Mouse (Mus musculus) heart, adult 11 months (tissue): ENCODE data around the gene Msmo1.

Source experiments
- DNase-seq: peaks from one replicate; pipeline ENCODE4 v3.0.0; 2022

Gene Msmo1

DNA sequence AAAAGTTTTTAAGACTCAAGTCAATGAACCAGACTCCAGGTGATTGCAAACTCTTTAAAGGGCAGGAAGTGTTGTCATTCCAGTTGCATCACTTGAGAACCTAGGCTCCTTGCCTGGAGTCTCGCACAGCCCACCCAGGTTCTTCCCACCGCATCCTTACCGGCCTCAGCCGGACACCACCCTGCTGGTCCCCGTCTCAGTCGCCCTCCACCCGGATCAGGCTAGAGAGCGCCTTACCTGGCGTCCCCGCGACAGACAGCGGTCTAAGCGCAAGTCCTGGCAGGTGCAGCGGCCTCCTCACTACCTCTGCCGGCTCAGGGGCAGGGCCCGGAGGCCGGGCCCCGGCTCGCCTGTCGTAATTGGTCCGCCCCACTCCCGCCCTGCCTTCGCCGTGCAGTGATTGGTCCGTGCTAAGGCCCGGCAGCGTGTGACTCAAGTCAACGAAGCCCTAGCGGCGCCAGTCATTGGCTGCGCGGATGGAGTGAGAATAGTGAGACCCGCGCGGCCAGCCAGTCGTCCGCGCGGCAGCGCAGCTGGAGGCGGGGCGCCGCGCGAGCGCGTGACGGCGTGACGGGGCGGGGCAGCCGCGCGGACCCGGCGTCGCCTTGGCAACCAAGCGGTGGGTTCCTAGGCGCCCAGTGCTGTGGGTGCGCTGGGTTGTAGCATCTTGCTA, at the start of gene Msmo1:
Gene Msmo1 (minus strand): TSS at position 522 of the 673 bp plus-strand sequence.
- DNase-seq: peak; percentile 100

DNA sequence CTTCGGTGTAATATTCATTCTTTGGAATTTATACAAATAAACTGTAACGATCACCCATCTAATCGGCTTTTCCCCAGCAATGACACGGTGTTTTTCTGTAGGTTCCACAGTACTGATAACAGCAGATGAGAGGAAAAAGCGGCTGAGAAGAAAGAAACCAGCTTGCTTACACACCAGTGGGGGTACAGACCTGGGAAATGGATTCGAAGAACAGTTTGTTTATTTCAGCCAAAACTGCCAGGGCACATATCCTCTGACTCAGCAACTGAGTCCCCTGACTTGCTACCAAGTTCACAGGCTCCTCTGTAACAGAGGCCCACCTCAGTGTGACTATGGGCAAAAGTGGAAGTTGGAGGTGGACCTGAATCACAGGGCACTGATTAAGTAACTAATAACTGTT, 48.4 kb upstream of the Msmo1 start:
- peak; percentile 53 for DNase-seq

DNA sequence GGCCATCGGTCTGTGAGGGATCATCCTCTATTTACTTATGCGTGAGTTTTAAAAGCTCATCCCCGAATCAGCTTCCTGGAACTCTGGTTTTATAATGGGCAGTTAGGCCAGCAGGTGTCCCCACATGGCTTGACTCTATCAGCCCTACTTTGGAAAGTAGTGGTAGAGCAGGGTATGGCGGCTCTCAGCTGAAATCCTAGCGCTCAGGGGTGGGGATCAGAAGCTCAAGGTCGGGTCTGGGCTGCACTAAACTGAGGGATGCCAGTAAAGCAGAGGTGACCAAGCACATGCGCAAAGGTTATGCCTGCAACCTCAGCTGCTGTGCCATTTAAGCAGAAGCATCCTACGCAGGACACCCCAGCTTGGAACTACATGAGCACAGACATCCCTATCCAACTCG, 44.3 kb upstream of the Msmo1 start:
- no peak for DNase-seq

GRCm38 (mm10) chr8:64774136-64774535, 40.5 kb upstream of the Msmo1 start:
- no peak for DNase-seq

DNA sequence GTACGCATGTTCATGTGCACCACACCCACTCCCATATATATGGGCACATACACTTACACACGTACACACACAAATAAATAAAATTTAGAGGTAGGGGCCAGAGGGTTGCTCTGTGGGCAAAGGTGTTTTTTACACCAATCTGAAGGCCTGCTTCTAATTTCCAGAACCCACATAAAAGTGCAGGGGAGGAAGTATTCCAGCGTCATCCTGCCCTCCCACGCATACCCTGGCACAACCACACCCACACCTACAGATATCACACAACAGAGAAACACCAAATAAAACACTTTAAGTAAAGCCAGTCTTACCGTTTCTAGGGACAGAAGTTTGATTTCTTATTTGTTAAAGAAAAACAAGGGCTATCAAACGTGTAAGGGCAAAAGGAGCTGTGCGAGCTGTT, 37.2 kb upstream of the Msmo1 start:
- peak; percentile 62 for DNase-seq

- DNase-seq: no peak
These were observed 36.0 kb upstream of the Msmo1 start for GRCm38 (mm10) chr8:64769586-64769985.

DNA sequence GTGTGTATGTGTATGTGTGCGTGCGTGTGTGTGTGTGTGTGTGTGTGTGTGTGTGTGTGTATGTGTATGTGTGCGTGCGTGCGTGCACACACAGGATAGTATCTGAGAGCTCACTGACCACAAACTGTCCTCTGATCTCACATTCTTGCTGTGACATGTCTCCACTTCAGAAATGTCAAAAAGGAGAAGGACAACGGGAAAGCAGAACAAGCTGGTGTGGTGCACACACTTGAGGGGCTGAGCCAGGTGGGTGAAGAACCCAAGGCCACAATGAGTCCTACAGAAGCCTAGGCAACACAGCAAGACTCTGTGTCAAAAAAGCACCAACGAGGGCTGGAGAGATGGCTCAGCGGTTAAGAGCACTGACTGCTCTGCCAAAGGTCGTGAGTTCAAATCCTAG, 35.1 kb upstream of the Msmo1 start:
- DNase-seq: peak; percentile 39

DNA sequence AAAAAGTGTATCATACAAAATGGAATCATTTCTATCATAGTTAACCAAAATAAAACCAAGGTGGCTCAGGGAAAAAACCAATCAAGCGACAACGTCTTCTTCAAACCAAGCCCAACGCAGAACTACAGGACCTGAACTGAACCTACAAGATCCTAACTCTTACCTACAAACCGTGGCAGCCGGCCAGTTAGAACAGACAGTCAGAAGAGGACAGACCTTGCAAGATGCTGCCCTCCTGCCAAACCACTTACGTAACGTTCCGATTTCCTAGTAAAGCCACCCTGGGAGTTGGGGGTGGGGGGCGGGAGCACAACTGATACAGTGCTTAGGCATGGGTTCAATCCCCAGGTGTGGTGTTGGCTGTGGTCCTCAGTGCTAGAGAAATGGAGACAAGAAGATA, 33.5 kb upstream of the Msmo1 start:
- DNase-seq: peak; percentile 87

DNA sequence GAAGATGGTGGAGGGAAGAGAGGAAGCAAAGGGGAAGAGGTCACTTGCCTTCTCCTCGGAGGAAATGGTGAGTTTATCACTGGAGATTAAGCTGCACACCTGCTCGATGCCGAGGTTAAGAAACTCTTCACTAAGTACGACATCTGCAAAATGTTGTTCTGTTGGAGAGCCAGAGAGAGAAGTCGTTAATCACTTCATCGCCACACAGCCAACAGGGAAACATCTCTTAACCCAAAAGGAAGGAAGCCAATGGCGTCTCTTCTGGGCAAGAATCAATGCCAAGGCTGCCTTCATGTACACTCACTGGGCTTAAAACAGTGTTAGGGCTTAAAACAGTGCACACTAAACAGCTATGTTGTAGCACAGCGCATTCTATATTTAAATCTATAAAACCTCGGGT, 30.5 kb upstream of the Msmo1 start:
- peak; percentile 41 for DNase-seq

GRCm38 (mm10) chr8:64762751-64763150, 29.2 kb upstream of the Msmo1 start:
- DNase-seq: peak; percentile 31

DNA sequence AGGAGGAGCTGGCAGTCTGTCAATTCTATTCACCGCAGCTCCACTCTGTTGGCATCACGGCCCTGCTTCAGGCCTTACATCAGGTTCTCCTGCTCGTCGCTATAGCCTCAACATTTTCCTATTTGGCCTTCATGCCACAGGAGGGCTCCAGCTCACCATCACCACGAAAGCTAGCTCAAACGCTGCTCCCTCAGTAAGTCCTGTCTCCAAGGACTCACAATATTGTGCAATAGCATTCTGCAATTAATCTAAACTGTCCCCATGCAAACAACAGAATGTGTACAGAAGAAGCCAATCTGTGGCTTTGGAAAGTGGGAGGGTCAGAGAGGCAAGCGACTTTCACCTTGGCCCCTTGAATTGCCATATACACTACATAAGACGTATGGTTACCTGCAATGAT, 27.8 kb upstream of the Msmo1 start:
- peak; percentile 88 for DNase-seq

- DNase-seq: no peak
These were observed 24.4 kb upstream of the Msmo1 start for GRCm38 (mm10) chr8:64757956-64758355.

DNA sequence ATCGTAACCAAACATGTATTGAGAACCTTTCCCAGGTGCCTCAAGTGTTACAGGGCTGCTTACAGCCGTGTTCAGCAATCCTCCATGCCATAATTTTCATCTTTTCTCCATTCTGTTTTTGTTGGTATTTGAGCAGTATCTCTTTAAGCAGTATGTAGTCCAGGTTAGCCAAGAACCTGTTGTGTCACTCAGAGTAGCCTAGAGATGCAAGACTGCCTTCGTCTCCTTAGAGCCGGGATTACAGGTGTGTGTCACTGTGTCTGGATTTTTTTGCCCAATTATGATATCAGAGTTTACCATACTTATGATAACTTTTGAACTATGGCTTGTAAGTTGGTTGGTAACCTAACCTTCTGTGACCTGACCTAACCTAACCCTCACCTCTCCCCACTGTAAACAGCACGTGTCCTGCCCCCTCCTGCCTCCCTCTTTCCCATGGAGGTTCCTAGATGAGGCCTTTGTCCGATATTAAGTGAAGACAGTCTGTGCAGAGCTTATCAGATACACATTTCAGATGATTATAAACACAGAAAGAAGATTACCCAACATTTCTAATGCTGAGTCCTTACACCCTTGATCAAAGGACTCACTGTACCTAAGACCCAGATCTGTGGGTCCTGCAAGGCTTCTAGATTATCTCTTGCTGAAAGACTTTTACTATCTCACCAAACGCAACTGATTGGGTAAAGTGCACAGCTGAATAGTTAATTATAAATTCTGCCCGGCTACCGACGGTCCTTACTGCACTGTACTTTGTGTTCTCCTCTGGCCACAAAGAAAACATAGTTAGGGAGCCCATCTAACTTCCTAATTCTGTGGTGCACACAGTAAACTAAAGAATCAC, 12.8 kb upstream of the Msmo1 start:
- DNase-seq: peak; percentile 55

DNA sequence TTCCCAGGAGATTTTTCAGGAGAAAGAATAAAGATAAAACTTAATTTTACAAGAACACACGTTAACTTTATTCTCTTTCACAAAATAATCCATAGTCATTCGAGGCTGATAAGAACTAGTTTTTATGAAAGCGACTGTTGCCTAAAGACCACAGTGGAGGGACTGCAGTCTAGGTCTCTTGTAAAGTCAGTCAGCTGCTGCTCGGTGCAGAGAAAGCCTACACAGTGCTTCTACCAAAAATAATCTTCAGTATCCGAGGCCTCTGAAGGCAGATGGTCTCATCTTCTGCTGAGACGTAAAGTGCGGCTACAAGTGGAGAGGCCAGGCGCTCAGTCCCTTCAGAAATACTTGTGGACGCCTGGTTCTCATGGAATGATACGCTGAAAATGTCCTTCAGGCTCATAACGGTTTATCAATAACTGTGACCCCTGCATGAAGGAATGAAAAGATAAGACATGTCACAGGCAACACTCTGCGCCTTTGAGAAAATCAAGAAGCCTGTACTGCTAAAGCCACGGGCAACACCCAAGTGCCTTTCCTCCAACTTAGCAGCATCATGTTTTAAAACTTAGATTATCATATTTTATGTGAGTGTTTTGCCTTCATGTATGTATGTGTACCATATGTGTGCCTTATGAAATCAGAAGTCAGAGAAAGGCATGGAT, 7.1 kb upstream of the Msmo1 start:
- DNase-seq: peak; percentile 48

- peak; percentile 23 for DNase-seq
These were observed 5.3 kb upstream of the Msmo1 start for GRCm38 (mm10) chr8:64738916-64739315.

GRCm38 (mm10) chr8:64736767-64737323, 3.3 kb upstream of the Msmo1 start:
- peak; percentile 51 for DNase-seq

DNA sequence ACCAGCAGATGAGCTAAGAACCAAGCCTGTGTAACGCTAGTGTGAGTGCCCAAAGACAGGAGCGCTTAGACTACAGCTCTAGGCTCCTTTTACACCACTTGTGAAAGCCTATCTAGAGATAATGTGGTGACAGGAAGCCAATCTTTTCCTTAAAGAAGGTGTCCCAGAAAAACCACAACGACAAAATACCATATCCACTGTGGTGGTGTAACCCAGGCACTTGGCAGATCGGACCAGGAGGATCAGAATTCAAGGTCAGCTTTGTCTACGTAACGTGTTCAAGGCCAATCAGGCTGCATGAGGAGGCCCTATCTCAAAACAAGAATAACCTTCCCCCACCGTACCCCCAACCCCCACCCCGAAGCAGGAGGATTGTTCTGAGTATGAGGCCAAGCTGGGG, 1.6 kb upstream of the Msmo1 start:
- DNase-seq: peak; percentile 49

DNA sequence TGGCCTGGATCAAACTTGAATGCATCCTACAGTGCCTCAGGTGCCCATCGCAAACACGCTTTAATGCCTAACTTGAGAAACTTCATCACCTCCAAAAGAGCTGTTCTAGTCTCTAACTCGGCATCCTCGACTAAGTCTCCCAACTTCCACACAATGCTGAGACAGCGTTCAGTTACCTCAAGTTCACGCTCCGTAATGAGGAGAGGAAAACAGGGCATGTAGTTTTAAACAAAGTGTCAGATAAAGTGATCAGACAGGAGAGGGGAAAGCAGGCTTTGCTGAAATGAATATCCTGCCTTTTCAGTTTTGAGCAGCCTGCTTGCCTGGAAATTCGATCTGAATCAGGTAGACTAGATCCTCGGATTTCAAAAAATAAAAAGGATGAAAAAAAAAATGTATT, 996 bp downstream of the Msmo1 start:
- DNase-seq: peak; percentile 71

DNA sequence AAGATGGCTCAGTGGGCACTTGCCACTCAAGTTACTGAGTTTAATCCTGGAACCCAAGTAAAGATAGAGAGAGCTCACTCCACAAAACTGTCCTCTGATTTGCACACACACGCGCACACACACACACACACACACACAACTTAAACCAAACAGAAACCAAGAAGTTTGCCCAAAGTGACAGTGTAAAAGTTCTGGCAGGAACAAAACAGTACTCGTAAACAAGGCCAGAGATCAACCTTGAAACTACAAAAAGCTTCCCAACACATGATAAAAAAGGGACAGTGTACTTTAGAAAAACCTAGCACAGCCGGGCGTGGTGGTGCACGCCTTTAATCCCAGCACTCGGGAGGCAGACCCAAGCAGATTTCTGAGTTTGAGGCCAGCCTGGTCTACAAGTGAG, 5.4 kb downstream of the Msmo1 start:
- DNase-seq: peak; percentile 17

- peak; percentile 93 for DNase-seq
These were observed 7.3 kb downstream of the Msmo1 start for GRCm38 (mm10) chr8:64726190-64726695.

- peak; percentile 5 for DNase-seq
These were observed 10.4 kb downstream of the Msmo1 start for GRCm38 (mm10) chr8:64723206-64723605.

- peak; percentile 11 for DNase-seq
These were observed 15.7 kb downstream of the Msmo1 start for GRCm38 (mm10) chr8:64717868-64718267.

DNA sequence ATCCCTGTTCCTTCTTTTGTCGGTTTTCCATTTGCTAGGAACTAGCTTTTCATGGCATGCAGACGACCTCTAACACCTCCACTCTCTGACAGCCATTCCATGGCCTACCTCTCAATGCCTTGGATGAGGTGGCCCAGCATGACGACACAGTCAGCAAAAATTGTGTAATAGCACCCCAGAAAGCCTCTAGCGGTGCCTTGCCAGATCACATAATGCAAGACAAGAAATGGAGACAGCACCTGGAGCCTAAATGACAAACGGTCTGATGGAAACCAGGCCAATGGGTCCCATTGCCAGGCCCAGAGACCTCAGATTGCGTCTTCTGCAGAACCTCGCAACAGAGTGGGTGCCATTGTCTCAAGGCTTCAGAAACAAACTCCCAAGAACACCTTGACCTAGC, 21.1 kb downstream of the Msmo1 start:
- DNase-seq: peak; percentile 70
